Mouse (Mus musculus): ENCODE data around the gene Sp6. TPM values are rescaled to one million over a fixed set of nuclear protein-coding genes. Genes with fewer than 3 reads are reported as not detected.

Gene Sp6
- total RNA-seq, 2 experiments from 2014 or later: 1.4 TPM

- DNase-seq (ENCODE audit: low spot score in 2 of 2): no peak
Measured at GRCm38 (mm10) chr11:97050944-97051586, 37.9 kb downstream of the Sp6 start.

DNA sequence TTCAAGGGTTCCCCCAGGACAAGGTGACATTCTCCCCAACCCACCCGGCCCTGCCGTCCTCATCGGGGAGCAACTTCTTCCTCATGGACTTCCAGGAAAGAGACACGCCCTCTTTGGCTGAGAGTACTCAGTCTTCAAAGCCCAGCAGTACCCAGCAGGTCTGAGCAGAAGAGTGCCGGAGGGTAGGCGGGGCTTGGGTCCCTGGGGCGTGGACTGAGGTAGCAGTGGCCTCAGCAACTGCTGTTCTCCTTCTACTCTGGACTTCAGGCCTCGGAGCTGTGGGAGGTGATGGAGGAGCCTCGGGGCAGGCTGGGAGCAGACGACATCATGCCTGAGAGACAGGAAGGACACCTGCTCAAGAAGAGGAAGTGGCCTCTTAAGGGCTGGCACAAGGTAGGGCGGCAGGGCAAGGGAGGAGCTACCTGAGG lies 39.0 kb downstream of the Sp6 start:
- DNase-seq (ENCODE audit: low spot score in 2 of 2): no peak

DNA sequence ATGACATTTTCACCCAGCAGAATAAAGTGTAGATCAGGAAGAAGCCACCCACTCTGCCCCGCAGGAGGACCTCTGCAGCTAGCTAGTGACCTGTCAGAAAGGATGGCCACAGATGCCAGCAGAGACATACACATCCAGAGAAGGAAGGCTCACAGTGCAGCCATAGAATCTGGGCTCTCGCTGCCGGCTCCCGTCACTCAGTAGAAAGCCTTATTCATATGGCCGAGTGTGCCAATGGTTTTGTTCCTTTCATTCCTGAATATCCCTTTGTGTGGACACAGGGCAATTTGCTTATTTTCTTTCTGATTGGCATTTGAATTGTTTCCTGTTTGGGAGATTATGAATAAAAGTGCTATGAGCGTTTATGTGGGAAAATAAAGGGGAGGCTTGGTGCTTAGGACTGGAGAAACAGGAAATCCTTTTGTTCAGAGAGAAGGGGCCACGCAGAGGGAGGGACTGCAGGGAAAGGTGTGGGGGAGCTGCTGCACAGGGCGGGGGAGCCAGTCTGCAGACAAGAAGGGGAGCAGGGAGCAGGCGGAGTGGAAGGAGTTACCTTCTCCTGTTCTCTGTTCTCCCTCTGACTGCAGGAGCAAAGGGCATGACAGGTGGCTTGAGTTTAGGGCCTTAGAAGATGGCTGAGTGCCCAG lies 50.2 kb downstream of the Sp6 start:
- no peak for DNase-seq (ENCODE audit: low spot score in 2 of 2)

DNA sequence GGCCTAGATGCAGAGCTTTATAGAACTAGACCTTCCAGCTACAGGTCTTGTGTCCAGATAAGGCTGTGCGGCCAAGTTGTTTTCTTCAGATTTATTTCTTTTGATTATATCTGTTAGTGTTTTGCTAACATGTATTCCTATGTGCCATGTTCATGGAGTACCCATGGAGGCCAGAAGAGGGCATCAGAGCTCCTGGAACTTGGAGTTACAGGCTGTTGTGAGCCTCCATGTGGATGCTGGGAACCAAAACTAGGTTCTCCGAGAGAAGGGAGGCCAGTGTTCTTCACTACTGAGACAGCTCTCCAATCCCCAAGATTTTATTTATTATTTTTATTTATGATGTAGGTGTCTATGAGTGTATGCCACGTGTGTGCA lies 50.7 kb downstream of the Sp6 start:
- DNase-seq (ENCODE audit: low spot score in 2 of 2): no peak

DNA sequence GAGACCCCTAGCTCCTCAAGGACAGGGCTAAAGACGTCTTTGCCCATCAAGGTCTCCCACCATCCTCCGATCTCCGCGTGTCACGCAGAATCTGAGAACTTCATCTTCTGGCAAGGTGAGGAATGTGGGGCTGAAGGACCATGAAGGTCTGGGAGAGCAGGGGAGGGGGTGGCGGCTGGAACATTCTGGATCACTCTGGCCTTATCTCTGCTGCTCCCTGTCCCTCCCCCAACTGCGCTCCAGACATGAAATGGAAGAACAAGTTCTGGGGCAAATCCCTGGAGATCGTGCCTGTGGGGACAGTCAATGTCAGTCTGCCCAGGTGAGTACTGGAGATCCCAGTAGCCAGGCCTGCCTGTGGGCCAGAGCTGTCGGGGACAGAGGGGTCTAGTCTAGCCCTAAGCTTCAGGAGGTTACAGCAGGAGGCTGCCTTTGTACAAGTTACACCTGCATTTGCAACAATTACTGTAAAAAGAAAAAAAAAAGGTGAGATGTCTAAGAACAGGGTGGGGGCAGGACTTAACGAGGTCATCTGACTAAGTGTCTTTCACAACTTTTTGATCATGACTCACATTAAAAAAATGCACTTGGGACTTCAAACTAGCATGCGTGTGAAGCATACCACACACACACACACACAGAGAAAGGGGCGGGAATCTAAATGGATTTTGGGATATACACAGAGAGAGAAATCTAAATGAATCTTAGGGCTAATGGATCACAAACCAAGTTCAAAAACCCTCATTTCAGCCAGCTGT lies 52.5 kb downstream of the Sp6 start:
- no peak for DNase-seq (ENCODE audit: low spot score in 2 of 2)

- no peak for DNase-seq (ENCODE audit: low spot score in 2 of 2)
Measured at GRCm38 (mm10) chr11:97066656-97067360, 53.6 kb downstream of the Sp6 start.

DNA sequence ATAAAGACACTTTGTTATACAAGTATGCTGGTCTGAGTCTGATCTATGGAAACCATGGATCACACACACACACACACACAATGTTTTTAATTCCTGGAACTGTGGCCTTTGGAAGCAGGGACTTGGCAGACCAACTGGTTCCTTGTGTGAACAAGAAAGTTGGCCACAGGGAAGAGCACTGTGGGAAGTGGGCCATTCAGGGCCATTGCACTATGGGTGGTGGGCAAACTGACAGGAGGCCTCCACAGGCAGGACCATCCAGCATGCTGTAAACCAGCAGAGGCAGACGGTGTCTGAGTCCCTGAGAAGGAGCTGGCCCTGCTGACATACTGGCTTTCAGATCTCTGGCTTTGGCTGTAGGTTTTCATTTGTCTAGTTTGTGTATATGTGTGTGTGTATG lies 56.1 kb downstream of the Sp6 start:
- peak; percentile 37 to 47 for DNase-seq (ENCODE audit: low spot score in 2 of 2)

DNA sequence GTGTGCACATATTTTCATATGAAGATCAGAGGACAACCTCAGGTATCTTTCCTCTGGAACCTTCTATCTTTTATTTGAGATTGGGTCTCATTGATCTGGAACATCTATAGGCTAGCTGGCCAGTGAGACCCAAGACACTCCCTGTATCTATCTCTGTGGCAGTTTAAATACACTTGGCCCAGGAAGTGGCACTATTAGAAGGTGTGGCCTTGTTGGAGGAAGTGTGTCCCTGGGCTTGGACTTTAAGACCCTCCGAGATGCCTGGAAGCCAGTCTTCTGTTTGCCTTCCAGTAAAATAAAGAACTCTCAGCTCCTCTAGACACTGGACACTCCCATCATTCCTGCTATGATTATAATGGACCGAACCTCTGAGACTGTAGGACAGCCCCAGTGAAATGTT lies 56.6 kb downstream of the Sp6 start:
- DNase-seq (ENCODE audit: low spot score in 2 of 2): no peak

- DNase-seq (ENCODE audit: low spot score in 2 of 2): no peak
Measured at GRCm38 (mm10) chr11:97071129-97071528, 57.9 kb downstream of the Sp6 start.

- DNase-seq (ENCODE audit: low spot score in 2 of 2): peak; percentile 52 to 68
Measured at GRCm38 (mm10) chr11:97072533-97072932, 59.3 kb downstream of the Sp6 start.

DNA sequence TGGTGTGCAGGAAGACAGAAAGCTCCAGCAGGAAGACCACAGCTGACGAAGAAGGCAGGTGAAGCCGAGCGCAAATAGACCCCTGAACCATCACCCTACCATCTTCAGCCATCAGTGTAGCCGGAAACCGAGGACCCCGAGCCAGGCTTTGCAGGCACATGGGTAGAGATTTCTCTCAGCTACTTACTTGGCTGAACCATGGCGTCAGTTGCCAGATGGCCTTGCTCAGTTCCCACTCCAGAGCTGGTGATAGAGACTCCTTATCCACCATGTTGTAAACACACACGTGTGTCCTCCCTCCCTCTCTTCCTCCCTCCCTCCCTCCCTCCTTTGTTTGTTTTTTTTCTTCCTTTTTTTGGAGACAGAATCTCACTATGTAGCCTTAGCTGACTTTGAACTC lies 61.0 kb downstream of the Sp6 start:
- DNase-seq (ENCODE audit: low spot score in 2 of 2): no peak

Small RNAs within 50 kb of the gene (microRNA-seq; reads per million reads assigned to microRNA genes)
- 0.22 to 0.59 reads per million in 2 experiments for gene Mir8103

Other genes starting within 250 kb of the Sp6 start
- 10 to 100 TPM; 43.1 to 49.0 TPM for gene Snx11, start 235.8 kb upstream of the Sp6 start, total RNA-seq (2021)
- gene Cbx1, start 224.3 kb upstream of the Sp6 start, total RNA-seq (2021): 10 to 100 TPM; 56.3 to 61.8 TPM
- 100 to 1,000 TPM; 183 to 193 TPM for gene Nfe2l1, start 183.4 kb upstream of the Sp6 start, total RNA-seq (2021)
- 1 to 10 TPM; 4.2 to 5.6 TPM for gene Copz2, start 163.5 kb upstream of the Sp6 start, total RNA-seq (2021)
- gene Cdk5rap3, start 96.9 kb upstream of the Sp6 start, total RNA-seq (2021): 10 to 100 TPM; 53.4 to 59.6 TPM
- gene Prr15l, start 85.3 kb upstream of the Sp6 start, total RNA-seq (2021): not detected
- 10 to 100 TPM; 28.0 to 28.8 TPM for gene Pnpo, start 69.4 kb upstream of the Sp6 start, total RNA-seq (2021)
- 10 to 100 TPM; 11.5 to 12.0 TPM for gene Sp2, start 30.4 kb upstream of the Sp6 start, total RNA-seq (2021)
- gene Scrn2, start 16.5 kb downstream of the Sp6 start, total RNA-seq (2021): 1 to 10 TPM; 5.2 to 6.3 TPM
- 1 to 10 TPM in 1 of 2 experiments, under 1 TPM in 1; 0.83 to 1.6 TPM for gene Lrrc46, start 28.0 kb downstream of the Sp6 start, total RNA-seq (2021)
- 10 to 100 TPM; 74.4 to 76.7 TPM for gene Mrpl10, start 28.2 kb downstream of the Sp6 start, total RNA-seq (2021)
- 10 to 100 TPM; 12.9 to 13.5 TPM for gene Osbpl7, start 37.2 kb downstream of the Sp6 start, total RNA-seq (2021)
- under 1 TPM; 0.18 TPM for gene Tbx21, start 101.9 kb downstream of the Sp6 start, total RNA-seq (2021)
- gene Tbkbp1, start 138.1 kb downstream of the Sp6 start, total RNA-seq (2021): 10 to 100 TPM; 54.4 to 60.4 TPM
- 100 to 1,000 TPM; 125 to 136 TPM for gene Kpnb1, start 174.5 kb downstream of the Sp6 start, total RNA-seq (2021)

Data from layer of hippocampus, postnatal 10 days (tissue).